Comparison of ENCODE assay signal across 8 mouse cellular contexts in genomic region chr4:64046831-64047493, GRCm38 (mm10). TPM values are rescaled to one million over a fixed set of nuclear protein-coding genes. Genes with fewer than 3 reads are reported as not detected.
A peak's percentile ranks its signal among the peaks of the same experiment; 100 is the strongest.
DNase-seq lines count a peak whose midpoint lies in the region; ATAC-seq lines count a peak whose summit lies in the region.

Tnc (minus strand) TSS chr4:64047015.

- peaks cover 10% of the 10 kb centered on the region for H3K4me1 ChIP-seq in hindbrain, embryonic 16.5 days (ENCODE audit: control insufficient read depth, insufficient read depth, low read depth, low read length)

- peak within 1 kb of the TSS; percentile 54 for H3K9ac ChIP-seq in hindbrain, embryonic 16.5 days (ENCODE audit: low read depth, low read length)

- no peak within 1 kb of the TSS; the same call in 1 of the 2 replicates for H3K27ac ChIP-seq in hindbrain, embryonic 16.5 days (ENCODE audit: low read depth, low read length)

- DNase-seq in NIH3T3 (ENCODE audit: low read depth): peak; percentile 98
- peak; percentile 73 for DNase-seq in embryo, embryonic 10 days (ENCODE audit: low spot score)
- peak; percentile 43 to 70 for DNase-seq in gastrocnemius, adult 8-10 months (ENCODE audit: low spot score in 2 of 2)
- DNase-seq in layer of hippocampus, postnatal 36 days: peak; percentile 55 to 59
- peak; percentile 88 for DNase-seq in lung, postnatal 10 days
- peak; percentile 85 to 89 for DNase-seq in right cerebral cortex, postnatal 36 days (ENCODE audit: low spot score in 2 of 2)

- no peaks in the 10 kb centered on the region for H3K36me3 ChIP-seq in hindbrain, embryonic 16.5 days (ENCODE audit: control insufficient read depth, insufficient read depth, low read length)

- ATAC-seq in hindbrain, embryonic 16.5 days: peak; percentile 91
- ATAC-seq in erythroid progenitor cell, adult 5-6 weeks (replicated peaks; ENCODE audit: low FRiP score, poor library complexity, severe bottlenecking): no peak

- peak within 1 kb of the TSS; percentile 43 for H3K4me3 ChIP-seq in hindbrain, embryonic 16.5 days (ENCODE audit: low read length)

- peak within 1 kb of the TSS; percentile 76 for H3K4me2 ChIP-seq in hindbrain, embryonic 16.5 days (ENCODE audit: low read length)

- no peaks in the 10 kb centered on the region for H3K9me3 ChIP-seq in hindbrain, embryonic 16.5 days (ENCODE audit: control insufficient read depth, low read length)

- under 1% methylated on average over 26 of the region's 26 CpGs for WGBS in hindbrain, embryonic 16.5 days

- H3K27me3 ChIP-seq in hindbrain, embryonic 16.5 days (replicated peaks; ENCODE audit: control insufficient read depth, insufficient read depth, low read length): 0 out of 2 replicates have a peak, but pooled peaks cover 2% of the 10 kb centered on the region

RNA-seq across cellular contexts. Expression of gene Tnc, which starts in this region (rescaled TPM):
- total RNA-seq in gastrocnemius, adult 8-10 months (2022): 1 to 10 TPM in 3 of 4 experiments, under 1 TPM in 1; 0.82 to 3.7 (median 2.2) TPM
- polyA plus RNA-seq in hindbrain, embryonic 16.5 days (2015; fragmentation: Nextera tagmentation; extraction: Ambion mirVana): 53.3 and 76.9 TPM in 2 replicates
- 1 to 10 TPM; 6.5 to 6.7 TPM for total RNA-seq in layer of hippocampus, postnatal 36 days (2021)
- 1.7 and 2.9 TPM in 2 replicates for total RNA-seq in erythroid progenitor cell, adult 5-6 weeks (2015; ENCODE audit: low replicate concordance)
- total RNA-seq in erythroid progenitor cell, adult 5-6 weeks (2017; ENCODE audit: low replicate concordance): 2.1 and 3.0 TPM in 2 replicates
